Mouse (Mus musculus): Measurements from ENCODE around the gene Tpbgl.

Gene Tpbgl

DNA sequence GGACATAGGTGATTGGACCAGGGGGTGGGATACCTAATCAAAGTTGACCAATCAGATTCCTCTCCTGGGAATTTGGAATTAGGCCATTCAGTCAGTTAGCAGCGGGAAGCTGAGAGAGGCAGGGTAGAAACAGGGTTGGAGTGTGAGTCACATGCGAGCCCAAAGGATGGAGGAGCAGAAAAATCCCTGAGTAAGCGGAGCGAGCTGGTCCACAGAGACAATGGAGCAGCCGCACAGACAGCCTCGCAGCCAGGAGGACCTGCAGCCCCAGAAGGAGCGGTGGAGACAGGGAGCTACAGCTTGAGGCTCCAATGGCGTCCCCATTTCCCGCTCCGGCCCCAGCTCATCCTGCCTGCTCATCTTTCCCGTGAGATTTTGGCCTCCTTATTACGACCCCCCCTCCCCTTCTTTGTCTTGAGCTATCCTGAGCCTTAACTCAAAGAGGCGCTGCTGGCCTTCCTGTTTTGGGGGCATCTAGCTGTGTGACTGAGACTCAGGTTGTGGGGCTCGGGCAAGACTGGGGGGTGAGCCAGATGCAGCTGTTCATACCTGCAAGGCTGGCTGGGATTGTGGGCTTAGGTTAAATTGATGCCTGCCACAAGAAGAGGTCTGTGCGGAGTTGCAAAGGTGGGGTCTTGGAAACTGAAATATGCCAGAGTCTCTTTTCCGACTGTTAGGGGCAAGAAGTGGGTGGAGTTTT lies 47.3 kb downstream of the Tpbgl start:
- DNase-seq = peak; percentile 64 to 73

- DNase-seq = no peak
Observed at GRCm38 (mm10) chr7:99578246-99578645, 48.7 kb downstream of the Tpbgl start.

Data from cerebellum, postnatal 36 days (tissue).